Mouse (Mus musculus) hindbrain, embryonic 15.5 days (tissue): ENCODE measurements around the gene Cln5. TPM values are rescaled to one million over a fixed set of nuclear protein-coding genes. Genes with fewer than 3 reads are reported as not detected.
A peak's percentile ranks its signal among the peaks of the same experiment; 100 is the strongest.

Experiments
- ATAC-seq: fragments of 200-750 bp; cut with Nextera tagmentation; 2 replicates; pipeline ENCODE4 v1.8.0; 2017; ENCODE audit warnings: low read depth, moderate number of reproducible peaks, moderate TSS enrichment; ENCODE audit not compliant: low FRiP score
- H3K27ac ChIP-seq: fragments of 300-500 bp; sonication (generic); replicated peaks from 2 replicates; pipeline ENCODE4 v1.5.1; 2015; ENCODE audit warnings: mild to moderate bottlenecking, inconsistent platforms
- H3K27me3 ChIP-seq: fragments of 300-500 bp; sonication (generic); 2 replicates; pipeline ENCODE4 v1.6.1; 2015; ENCODE audit warnings: control low read depth, inconsistent platforms
- H3K36me3 ChIP-seq: fragments of 300-500 bp; sonication (generic); 2 replicates; pipeline ENCODE4 v1.6.1; 2015; ENCODE audit warnings: control low read depth, inconsistent platforms
- H3K4me1 ChIP-seq: fragments of 300-500 bp; sonication (generic); replicated peaks from 2 replicates; pipeline ENCODE4 v1.6.1; 2015; ENCODE audit warnings: control low read depth, inconsistent platforms
- H3K4me2 ChIP-seq: fragments of 300-500 bp; sonication (generic); 2 replicates; pipeline ENCODE4 v1.6.1; 2015; ENCODE audit warnings: moderate library complexity, mild to moderate bottlenecking, inconsistent platforms
- H3K4me3 ChIP-seq: fragments of 300-500 bp; sonication (generic); 2 replicates; pipeline ENCODE4 v1.5.1; 2015; ENCODE audit warnings: mild to moderate bottlenecking, inconsistent platforms
- H3K9ac ChIP-seq: fragments of 300-500 bp; sonication (generic); 2 replicates; pipeline ENCODE4 v1.6.1; 2015; ENCODE audit warnings: inconsistent platforms
- H3K9me3 ChIP-seq: fragments of 300-500 bp; sonication (generic); 2 replicates; pipeline ENCODE4 v1.6.1; 2016; ENCODE audit warnings: control low read depth, inconsistent platforms
- WGBS: fragments of 180-500 bp; shearing (Covaris S2); methylation state at CpG from one replicate; pipeline ENCODE4 v1.1.7; 2015; 5-methylcytosine and 5-hydroxymethylcytosine counted together
- polyA plus RNA-seq: library from polyadenylated mRNA; unstranded; fragments of >200 nt; fragmentation: Nextera tagmentation; extraction: Ambion mirVana; gene quantifications from 2 replicates; pipeline ENCODE4 v1.2.1, GENCODE M21; 2015

Cln5 gene
- polyA plus RNA-seq, 1 experiment from 2014 or later = 13.7 TPM

- Histone ChIP-seq H3K9ac (no peak overlapping the region), H3K27ac (no peak overlapping the region), H3K4me2 (peak overlapping the region; percentile 11; the same call in 1 of the 2 replicates), H3K27me3 (no peaks in the 10 kb centered on the region), H3K36me3 (no peaks in the 10 kb centered on the region), H3K9me3 (no peaks in the 10 kb centered on the region), H3K4me1 (peaks cover 5% of the 10 kb centered on the region), H3K4me3 (no peak overlapping the region)
- 15% methylated on average over 10 of the region's 10 CpGs for WGBS
- ATAC-seq = no peak
Measured at GRCm38 (mm10) chr14:103065294-103066167, 4.5 kb upstream of the Cln5 start.

GRCm38 (mm10) chr14:103069465-103069863 is 552 bp upstream of the Cln5 start:
- no peaks in the 10 kb centered on the region for H3K9me3 ChIP-seq
- no peak for ATAC-seq

GRCm38 (mm10) chr14:103070790-103071189 is 774 bp downstream of the Cln5 start:
- Histone ChIP-seq H3K4me3 (peak overlapping the region; percentile 75), H3K4me1 (peaks cover 10% of the 10 kb centered on the region), H3K36me3 (peaks cover 4% of the 10 kb centered on the region; the same call in 1 of the 2 replicates), H3K9me3 (no peaks in the 10 kb centered on the region), H3K27ac (peak overlapping the region; percentile 79), H3K9ac (peak overlapping the region; percentile 68), H3K4me2 (peak overlapping the region; percentile 82), H3K27me3 (no peaks in the 10 kb centered on the region)
- WGBS = 3% methylated on average over 10 of the region's 10 CpGs
- ATAC-seq = peak; percentile 3; the same call in 1 of the 2 replicates

More at GRCm38 (mm10) chr14:103069465-103069863, 552 bp upstream of the Cln5 start:
- Histone ChIP-seq H3K27me3 (no peaks in the 10 kb centered on the region), H3K9ac (peak overlapping the region; percentile 68), H3K4me3 (peak overlapping the region; percentile 75), H3K4me1 (peaks cover 10% of the 10 kb centered on the region), H3K27ac (peak overlapping the region; percentile 79), H3K4me2 (peak overlapping the region; percentile 82), H3K36me3 (peaks cover 4% of the 10 kb centered on the region; the same call in 1 of the 2 replicates)
- WGBS = 11% methylated on average over 12 of the region's 12 CpGs

DNA sequence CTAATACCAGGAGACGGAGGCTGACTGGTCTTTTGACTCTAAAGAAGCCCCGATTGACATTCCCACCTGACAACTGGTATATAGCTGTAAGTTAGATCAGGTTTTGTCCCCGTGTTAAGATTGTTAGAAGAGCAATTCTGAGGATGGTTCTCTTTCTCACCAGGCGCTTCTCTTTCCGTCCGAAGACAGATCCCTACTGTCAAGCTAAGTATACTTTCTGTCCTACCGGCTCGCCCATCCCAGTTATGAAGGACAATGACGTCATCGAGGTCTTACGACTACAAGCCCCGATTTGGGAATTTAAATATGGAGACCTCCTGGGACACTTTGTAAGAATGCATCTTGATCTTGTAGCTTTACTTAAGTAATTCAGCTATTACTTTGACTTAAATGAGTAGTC is 1.5 kb downstream of the Cln5 start:
- H3K36me3 ChIP-seq = peaks cover 7% of the 10 kb centered on the region; the same call in 1 of the 2 replicates
- no peak overlapping the region for H3K4me3 ChIP-seq
- no peak overlapping the region for H3K9ac ChIP-seq
- no peak for ATAC-seq
- H3K9me3 ChIP-seq = no peaks in the 10 kb centered on the region
- peaks cover 10% of the 10 kb centered on the region for H3K4me1 ChIP-seq
- H3K27ac ChIP-seq = no peak overlapping the region
- H3K4me2 ChIP-seq = 0 out of 2 replicates have a peak overlapping the region, but pooled peaks have one; percentile 82
- no peaks in the 10 kb centered on the region for H3K27me3 ChIP-seq
- WGBS = 93% methylated on average over 12 of the region's 12 CpGs

DNA sequence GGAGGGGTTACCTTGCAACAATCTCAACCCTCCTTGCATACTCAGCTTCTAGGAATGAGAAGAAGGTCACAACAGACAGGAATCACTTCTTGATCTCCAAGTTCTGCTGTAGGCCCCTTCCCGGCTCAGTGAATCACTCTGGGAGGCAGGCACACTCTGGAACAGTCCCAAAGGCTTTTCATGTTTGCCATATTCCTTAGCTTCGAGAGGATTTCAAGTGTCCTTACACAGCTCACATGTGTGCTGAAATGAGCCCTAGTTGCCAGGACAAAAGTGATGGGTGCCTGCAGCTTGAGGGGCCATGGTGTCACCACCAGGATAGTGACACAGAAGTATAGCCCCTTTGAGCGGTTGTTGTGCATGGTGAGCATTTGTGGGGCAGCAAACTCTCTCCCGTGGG is 2.7 kb downstream of the Cln5 start:
- Histone ChIP-seq H3K4me1 (peaks cover 10% of the 10 kb centered on the region), H3K27ac (no peak overlapping the region), H3K4me3 (no peak overlapping the region), H3K27me3 (no peaks in the 10 kb centered on the region), H3K36me3 (peaks cover 12% of the 10 kb centered on the region), H3K9ac (no peak overlapping the region), H3K4me2 (no peak overlapping the region), H3K9me3 (no peaks in the 10 kb centered on the region)
- no peak for ATAC-seq
- WGBS = 90% methylated on average over 4 of the region's 4 CpGs

GRCm38 (mm10) chr14:103073825-103074224 is 3.8 kb downstream of the Cln5 start:
- no peak overlapping the region for H3K27ac ChIP-seq
- no peaks in the 10 kb centered on the region for H3K9me3 ChIP-seq
- no peak overlapping the region for H3K4me3 ChIP-seq
- H3K36me3 ChIP-seq = peaks cover 12% of the 10 kb centered on the region
- H3K4me1 ChIP-seq = peaks cover 10% of the 10 kb centered on the region
- H3K4me2 ChIP-seq = no peak overlapping the region
- ATAC-seq = no peak
- H3K27me3 ChIP-seq = no peaks in the 10 kb centered on the region
- WGBS = 79% methylated on average over 8 of the region's 8 CpGs
- no peak overlapping the region for H3K9ac ChIP-seq

- Histone ChIP-seq H3K27me3 (no peaks in the 10 kb centered on the region), H3K4me3 (no peak overlapping the region), H3K4me2 (no peak overlapping the region), H3K27ac (no peak overlapping the region), H3K9ac (no peak overlapping the region), H3K36me3 (peaks cover 12% of the 10 kb centered on the region), H3K4me1 (peaks cover 6% of the 10 kb centered on the region), H3K9me3 (no peaks in the 10 kb centered on the region)
- ATAC-seq = no peak
- 70% methylated on average over 7 of the region's 7 CpGs for WGBS
Measured at GRCm38 (mm10) chr14:103075166-103075565, 5.2 kb downstream of the Cln5 start.

DNA sequence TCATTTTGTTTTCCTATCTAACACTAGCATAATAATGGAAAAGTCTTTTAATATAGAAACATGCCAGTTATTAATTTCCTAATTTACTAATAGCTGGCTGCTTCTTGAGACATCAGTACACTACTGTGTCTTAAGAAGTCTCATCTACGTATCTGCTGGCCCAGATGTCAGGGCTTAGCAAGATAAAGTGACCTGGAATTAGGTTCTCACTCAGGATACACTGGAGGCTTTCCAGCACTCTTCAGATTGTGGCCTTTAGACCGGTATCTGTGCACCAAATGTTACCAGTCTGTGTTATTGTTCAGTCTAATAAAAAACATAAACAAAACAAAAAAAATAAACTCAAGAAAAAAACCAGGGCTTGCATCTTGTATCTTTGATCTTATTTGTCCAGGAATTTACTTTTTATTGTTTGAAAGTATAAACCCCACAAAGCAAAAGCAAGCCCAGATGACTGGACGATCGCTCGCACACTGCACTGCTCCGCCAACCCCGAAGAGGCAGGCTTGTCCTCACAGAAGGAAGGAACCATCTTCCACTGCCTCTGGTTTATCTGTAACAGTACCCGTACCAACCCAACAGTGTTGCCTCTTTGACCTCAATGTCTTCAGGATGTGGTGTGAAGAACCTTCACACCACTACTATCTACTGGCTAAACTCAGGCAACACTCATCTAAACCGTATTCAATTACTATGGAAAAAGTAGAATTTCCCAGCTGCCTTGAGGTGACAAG is 7.4 kb downstream of the Cln5 start:
- no peak overlapping the region for H3K4me2 ChIP-seq
- H3K36me3 ChIP-seq = peaks cover 14% of the 10 kb centered on the region
- H3K27me3 ChIP-seq = no peaks in the 10 kb centered on the region
- no peak overlapping the region for H3K4me3 ChIP-seq
- no peaks in the 10 kb centered on the region for H3K4me1 ChIP-seq
- 89% methylated on average over 9 of the region's 9 CpGs for WGBS
- no peaks in the 10 kb centered on the region for H3K9me3 ChIP-seq
- no peak for ATAC-seq
- no peak overlapping the region for H3K9ac ChIP-seq
- no peak overlapping the region for H3K27ac ChIP-seq

GRCm38 (mm10) chr14:103078006-103078912 is 8.2 kb downstream of the Cln5 start:
- H3K9me3 ChIP-seq = no peaks in the 10 kb centered on the region
- peaks cover 17% of the 10 kb centered on the region for H3K36me3 ChIP-seq
- no peak overlapping the region for H3K9ac ChIP-seq
- 80% methylated on average over 16 of the region's 16 CpGs for WGBS
- H3K4me1 ChIP-seq = no peaks in the 10 kb centered on the region
- no peak overlapping the region for H3K4me3 ChIP-seq
- no peak overlapping the region for H3K4me2 ChIP-seq
- H3K27ac ChIP-seq = no peak overlapping the region
- ATAC-seq = no peak
- no peaks in the 10 kb centered on the region for H3K27me3 ChIP-seq

- no peak overlapping the region for H3K9ac ChIP-seq
- WGBS = 73% methylated on average over 9 of the region's 9 CpGs
- no peaks in the 10 kb centered on the region for H3K4me1 ChIP-seq
- H3K9me3 ChIP-seq = no peaks in the 10 kb centered on the region
- no peaks in the 10 kb centered on the region for H3K27me3 ChIP-seq
- H3K27ac ChIP-seq = no peak overlapping the region
- no peak overlapping the region for H3K4me2 ChIP-seq
- H3K36me3 ChIP-seq = peaks cover 16% of the 10 kb centered on the region
- H3K4me3 ChIP-seq = no peak overlapping the region
- ATAC-seq = peak; percentile 69; the same call in 1 of the 2 replicates
Measured at GRCm38 (mm10) chr14:103079209-103079977, 9.4 kb downstream of the Cln5 start.
